Mouse (Mus musculus): ENCODE data around the gene Pxylp1.

The Pxylp1 gene

GRCm38 (mm10) chr9:96860380-96861091 is 31.9 kb downstream of the Pxylp1 start:
- DNase-seq (ENCODE audit: low spot score in 2 of 2): no peak

GRCm38 (mm10) chr9:96859027-96859426 is 33.4 kb downstream of the Pxylp1 start:
- no peak for DNase-seq (ENCODE audit: low spot score in 2 of 2)

GRCm38 (mm10) chr9:96857838-96858237 is 34.6 kb downstream of the Pxylp1 start:
- no peak for DNase-seq (ENCODE audit: low spot score in 2 of 2)

GRCm38 (mm10) chr9:96853300-96854186 is 38.9 kb downstream of the Pxylp1 start:
- DNase-seq (ENCODE audit: low spot score in 2 of 2): no peak

GRCm38 (mm10) chr9:96851634-96852033 is 40.8 kb downstream of the Pxylp1 start:
- no peak for DNase-seq (ENCODE audit: low spot score in 2 of 2)

GRCm38 (mm10) chr9:96851036-96851435 is 41.4 kb downstream of the Pxylp1 start:
- DNase-seq (ENCODE audit: low spot score in 2 of 2): no peak

- DNase-seq (ENCODE audit: low spot score in 2 of 2): no peak
Measured at GRCm38 (mm10) chr9:96849012-96849411, 43.5 kb downstream of the Pxylp1 start.

GRCm38 (mm10) chr9:96846361-96846760 is 46.1 kb downstream of the Pxylp1 start:
- no peak for DNase-seq (ENCODE audit: low spot score in 2 of 2)

- peak; percentile 42 to 50 for DNase-seq (ENCODE audit: low spot score in 2 of 2)
Measured at GRCm38 (mm10) chr9:96844798-96845209, 47.7 kb downstream of the Pxylp1 start.

- DNase-seq (ENCODE audit: low spot score in 2 of 2): no peak
Measured at GRCm38 (mm10) chr9:96839376-96839775, 53.1 kb downstream of the Pxylp1 start.

GRCm38 (mm10) chr9:96838864-96839263 is 53.6 kb downstream of the Pxylp1 start:
- peak; percentile 18 for DNase-seq (ENCODE audit: low spot score in 2 of 2)

GRCm38 (mm10) chr9:96837781-96838420 is 54.6 kb downstream of the Pxylp1 start:
- no peak for DNase-seq (ENCODE audit: low spot score in 2 of 2)

GRCm38 (mm10) chr9:96836984-96837383 is 55.5 kb downstream of the Pxylp1 start:
- no peak for DNase-seq (ENCODE audit: low spot score in 2 of 2)

GRCm38 (mm10) chr9:96835374-96835921 is 57.0 kb downstream of the Pxylp1 start:
- no peak for DNase-seq (ENCODE audit: low spot score in 2 of 2)

- no peak for DNase-seq (ENCODE audit: low spot score in 2 of 2)
Measured at GRCm38 (mm10) chr9:96833606-96834005, 58.9 kb downstream of the Pxylp1 start.

GRCm38 (mm10) chr9:96832516-96832915 is 60.0 kb downstream of the Pxylp1 start:
- DNase-seq (ENCODE audit: low spot score in 2 of 2): no peak

GRCm38 (mm10) chr9:96830856-96831359 is 61.6 kb downstream of the Pxylp1 start:
- no peak for DNase-seq (ENCODE audit: low spot score in 2 of 2)

GRCm38 (mm10) chr9:96829682-96830081 is 62.8 kb downstream of the Pxylp1 start:
- DNase-seq (ENCODE audit: low spot score in 2 of 2): no peak

- no peak for DNase-seq (ENCODE audit: low spot score in 2 of 2)
Measured at GRCm38 (mm10) chr9:96828071-96828470, 64.4 kb downstream of the Pxylp1 start.

GRCm38 (mm10) chr9:96827002-96827785 is 65.3 kb downstream of the Pxylp1 start:
- no peak for DNase-seq (ENCODE audit: low spot score in 2 of 2)

- DNase-seq (ENCODE audit: low spot score in 2 of 2): no peak
Measured at GRCm38 (mm10) chr9:96824857-96825256, 67.6 kb downstream of the Pxylp1 start.

Measured in urinary bladder, postnatal 36 days (tissue).